Comparison of ENCODE assay signal across 23 mouse cellular contexts in genomic region chr4:106220621-106221020, GRCm38 (mm10).
DNase-seq lines count a peak whose midpoint lies in the region; ATAC-seq and TF ChIP-seq lines count a peak whose summit lies in the region.
"Had no signal": no experiment of that assay in that cellular context is flagged by ENCODE, and none has a peak within 500 bp of the region (broad histone marks: within the 10 kb centered on the region; RNA-seq: fewer than 3 reads in every experiment).

No protein-coding gene starts in this region.

- H3K9me3 ChIP-seq in hindbrain, embryonic 16.5 days (ENCODE audit: control insufficient read depth, low read length), result no peaks in the 10 kb centered on the region
- no peaks in the 10 kb centered on the region for H3K9me3 ChIP-seq in hindbrain, embryonic 13.5 days
- no peaks in the 10 kb centered on the region for H3K9me3 ChIP-seq in midbrain, postnatal 0 days (ENCODE audit: low read length)
- no peaks in the 10 kb centered on the region for H3K9me3 ChIP-seq in midbrain, embryonic 13.5 days
- H3K9me3 ChIP-seq: forebrain, embryonic 12.5 days; heart, embryonic 15.5 days; kidney, embryonic 15.5 days; midbrain, embryonic 12.5 days; neural tube, embryonic 12.5 days had no signal

- no peaks in the 10 kb centered on the region for H3K36me3 ChIP-seq in hindbrain, embryonic 16.5 days (ENCODE audit: control insufficient read depth, insufficient read depth, low read length)
- no peaks in the 10 kb centered on the region for H3K36me3 ChIP-seq in hindbrain, embryonic 13.5 days
- H3K36me3 ChIP-seq in midbrain, postnatal 0 days (ENCODE audit: insufficient read depth, low read length), result no peaks in the 10 kb centered on the region
- H3K36me3 ChIP-seq in midbrain, embryonic 13.5 days, result no peaks in the 10 kb centered on the region
- H3K36me3 ChIP-seq: forebrain, embryonic 12.5 days; heart, embryonic 15.5 days; kidney, embryonic 15.5 days; midbrain, embryonic 12.5 days; neural tube, embryonic 12.5 days had no signal

- H3K4me3 ChIP-seq in hindbrain, embryonic 16.5 days (ENCODE audit: low read length), result no peak overlapping the region
- H3K4me3 ChIP-seq in hindbrain, embryonic 13.5 days, result no peak overlapping the region
- H3K4me3 ChIP-seq in midbrain, postnatal 0 days (ENCODE audit: low read depth, low read length), result no peak overlapping the region
- no peak overlapping the region for H3K4me3 ChIP-seq in midbrain, embryonic 13.5 days (replicated peaks)
- H3K4me3 ChIP-seq: forebrain, embryonic 12.5 days; gastrocnemius, adult 2 months; heart, embryonic 15.5 days; kidney, embryonic 15.5 days; midbrain, embryonic 12.5 days; neural tube, embryonic 12.5 days had no signal

- ATAC-seq in hindbrain, embryonic 16.5 days, result peak; percentile 56; the same call in 1 of the 2 replicates
- ATAC-seq in hindbrain, embryonic 13.5 days (ENCODE audit: low FRiP score), result no peak
- ATAC-seq in midbrain, postnatal 0 days (ENCODE audit: low FRiP score), result no peak
- no peak for ATAC-seq in midbrain, embryonic 13.5 days

- whole genome bisulfite sequencing in hindbrain, embryonic 16.5 days, result 55% methylated on average over 9 of the region's 9 CpGs
- WGBS in hindbrain, embryonic 13.5 days, result 75% methylated on average over 9 of the region's 9 CpGs
- WGBS in midbrain, postnatal 0 days, result 76% methylated on average over 9 of the region's 9 CpGs
- 85% methylated on average over 9 of the region's 9 CpGs for WGBS in midbrain, embryonic 13.5 days

- H3K9ac ChIP-seq in hindbrain, embryonic 16.5 days (ENCODE audit: low read depth, low read length), result no peak overlapping the region
- no peak overlapping the region for H3K9ac ChIP-seq in hindbrain, embryonic 13.5 days
- no peak overlapping the region for H3K9ac ChIP-seq in midbrain, postnatal 0 days (replicated peaks; ENCODE audit: low read length, poor library complexity, severe bottlenecking)
- no peak overlapping the region for H3K9ac ChIP-seq in midbrain, embryonic 13.5 days (replicated peaks)
- H3K9ac ChIP-seq: forebrain, embryonic 12.5 days; heart, embryonic 15.5 days; kidney, embryonic 15.5 days; midbrain, embryonic 12.5 days; neural tube, embryonic 12.5 days had no signal

- no peak overlapping the region for H3K27ac ChIP-seq in hindbrain, embryonic 16.5 days (ENCODE audit: low read depth, low read length)
- H3K27ac ChIP-seq in hindbrain, embryonic 13.5 days, result no peak overlapping the region
- H3K27ac ChIP-seq in midbrain, postnatal 0 days (ENCODE audit: low read depth, low read length), result peak overlapping the region; percentile 18; the same call in 1 of the 2 replicates
- no peak overlapping the region for H3K27ac ChIP-seq in midbrain, embryonic 13.5 days
- H3K27ac ChIP-seq: forebrain, embryonic 12.5 days; gastrocnemius, adult 2 months; heart, embryonic 15.5 days; kidney, embryonic 15.5 days; midbrain, embryonic 12.5 days; neural tube, embryonic 12.5 days had no signal

- H3K27me3 ChIP-seq in hindbrain, embryonic 16.5 days (replicated peaks; ENCODE audit: control insufficient read depth, insufficient read depth, low read length), result no peaks in the 10 kb centered on the region
- H3K27me3 ChIP-seq in hindbrain, embryonic 13.5 days, result no peaks in the 10 kb centered on the region
- H3K27me3 ChIP-seq in midbrain, postnatal 0 days (ENCODE audit: insufficient read depth, low read length), result no peaks in the 10 kb centered on the region
- no peaks in the 10 kb centered on the region for H3K27me3 ChIP-seq in midbrain, embryonic 13.5 days
- H3K27me3 ChIP-seq: forebrain, embryonic 12.5 days; heart, embryonic 15.5 days; kidney, embryonic 15.5 days; midbrain, embryonic 12.5 days; neural tube, embryonic 12.5 days had no signal

- DNase-seq in adrenal gland, postnatal 25 days, result peak; percentile 31
- DNase-seq in adrenal gland, postnatal 4 days (ENCODE audit: low spot score in 2 of 2), result no peak
- DNase-seq in midbrain, postnatal 0 days (ENCODE audit: low spot score), result peak; percentile 69
- DNase-seq in thymus, postnatal 4 days, result no peak
- DNase-seq: B cell, adult 2 months; cerebellum, adult 2 months; gastrocnemius, adult 2 months; heart, postnatal 36 days; kidney, adult 11 months; kidney, postnatal 4 days; lung, adult 2 months; lung, postnatal 14 days; right cerebral cortex, postnatal 14 days; thymus, postnatal 14 days had no signal

- H3K4me2 ChIP-seq in hindbrain, embryonic 16.5 days (ENCODE audit: low read length), result no peak overlapping the region
- no peak overlapping the region for H3K4me2 ChIP-seq in hindbrain, embryonic 13.5 days
- H3K4me2 ChIP-seq in midbrain, postnatal 0 days (ENCODE audit: low read depth, low read length, poor library complexity, severe bottlenecking), result no peak overlapping the region
- no peak overlapping the region for H3K4me2 ChIP-seq in midbrain, embryonic 13.5 days (replicated peaks)
- H3K4me2 ChIP-seq: forebrain, embryonic 12.5 days; heart, embryonic 15.5 days; kidney, embryonic 15.5 days; liver, embryonic 11.5 days; midbrain, embryonic 12.5 days; neural tube, embryonic 12.5 days had no signal

- TF ChIP-seq CTCF in midbrain, postnatal 0 days (IDR thresholded peaks at IDR 0.05), result no peak

- no peaks in the 10 kb centered on the region; the same call in 1 of the 2 replicates for H3K4me1 ChIP-seq in hindbrain, embryonic 16.5 days (ENCODE audit: control insufficient read depth, insufficient read depth, low read depth, low read length)
- H3K4me1 ChIP-seq in hindbrain, embryonic 13.5 days (replicated peaks), result no peaks in the 10 kb centered on the region
- no peaks in the 10 kb centered on the region for H3K4me1 ChIP-seq in midbrain, postnatal 0 days (ENCODE audit: insufficient read depth, low read length)
- H3K4me1 ChIP-seq in midbrain, embryonic 13.5 days (replicated peaks), result no peaks in the 10 kb centered on the region
- H3K4me1 ChIP-seq: forebrain, embryonic 12.5 days; heart, embryonic 15.5 days; midbrain, embryonic 12.5 days; neural tube, embryonic 12.5 days had no signal

Comparison
In these comparisons a context has a peak if more than half of its experiments do, and no peak if none do; other contexts are left out.
1. DNase-seq: peak in adrenal gland, postnatal 25 days (single experiment) and midbrain, postnatal 0 days (single experiment); none in adrenal gland, postnatal 4 days (0 of 2) and thymus, postnatal 4 days (single experiment).